Mouse (Mus musculus) adrenal gland, postnatal 4 days (tissue): ENCODE measurements around the gene Gria2. TPM values are rescaled to one million over a fixed set of nuclear protein-coding genes. Genes with fewer than 3 reads are reported as not detected.

Experiments
- microRNA-seq: library from miRNA; unstranded; fragments of <30 nt; microRNA quantifications from one replicate; pipeline ENCODE4 v1.2.0, GENCODE M21; 2021
- total RNA-seq, 2 experiments: library from RNA; stranded (reverse); gene quantifications; 2 replicates each; pipeline ENCODE4 v1.2.3; 2021

Gria2 gene
- total RNA-seq, 2 experiments from 2014 or later, result 19.8 to 20.5 TPM

Small RNA genes lying within 50 kb of the gene (microRNA-seq; reads per million reads assigned to microRNA genes)
- not detected for gene Gm25749

Other genes starting within 250 kb of the Gria2 start
- 10 to 100 TPM; 15.9 to 16.5 TPM for gene Glrb, start 110.8 kb upstream of the Gria2 start, total RNA-seq
- 10 to 100 TPM; 19.8 to 21.3 TPM for gene Pdgfc, start 233.6 kb upstream of the Gria2 start, total RNA-seq